Mouse (Mus musculus) mouse embryonic stem cell (cell line): ENCODE measurements around the gene Stx18.

Source experiments
- in situ Hi-C, 2 experiments: fragments of 300-500 bp; cut with MboI; formaldehyde crosslinking; loops; 1 replicate in 1 of 2; 3 replicates in 1 of 2; pipeline ENCODE4 v1.14.3; 2019 to 2020; ENCODE audit warnings: low sequenced_read_pairs in 2 of 2, low pct_unique_long_range_greater_than_20kb in 1 of 2, mixed read lengths in 1 of 2; ENCODE audit not compliant: unreplicated experiment in 1 of 2

Gene Stx18

GRCm38 (mm10) chr5:38065454-38065853, 26.9 kb downstream of the Stx18 start:
- in situ Hi-C loops, result no loop called here

GRCm38 (mm10) chr5:38066606-38067005, 28.1 kb downstream of the Stx18 start:
- in situ Hi-C loops, result no loop called here

GRCm38 (mm10) chr5:38076326-38076725, 37.8 kb downstream of the Stx18 start:
- in situ Hi-C loops, result loop anchor here in 1 of 2 experiments (25.0 kb wide), 1 partner anchor 264 kb away; the partner anchor contains the start of gene Msx1

DNA sequence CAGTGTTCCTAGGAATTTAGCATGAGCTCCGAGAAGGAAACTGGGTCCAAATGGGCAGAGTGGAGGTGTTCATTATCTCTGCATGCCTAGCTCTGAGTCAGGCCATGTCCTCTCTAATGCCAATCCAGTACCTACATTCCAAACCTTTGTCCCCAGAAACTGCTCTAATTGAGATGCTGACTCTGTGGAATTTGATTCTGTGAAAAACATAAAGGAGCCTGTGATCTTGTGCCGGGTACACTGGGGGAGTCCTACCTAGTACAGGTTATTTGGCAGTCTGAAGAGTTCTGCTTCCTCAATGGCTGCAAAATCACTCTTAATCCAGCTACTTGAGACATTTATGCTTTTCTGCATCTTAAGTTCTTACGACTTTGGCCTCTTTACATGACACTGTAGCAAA, 40.0 kb downstream of the Stx18 start:
- in situ Hi-C loops, result loop anchor here in 1 of 2 experiments (25.0 kb wide), 1 partner anchor 266 kb away; the partner anchor contains the start of gene Msx1

DNA sequence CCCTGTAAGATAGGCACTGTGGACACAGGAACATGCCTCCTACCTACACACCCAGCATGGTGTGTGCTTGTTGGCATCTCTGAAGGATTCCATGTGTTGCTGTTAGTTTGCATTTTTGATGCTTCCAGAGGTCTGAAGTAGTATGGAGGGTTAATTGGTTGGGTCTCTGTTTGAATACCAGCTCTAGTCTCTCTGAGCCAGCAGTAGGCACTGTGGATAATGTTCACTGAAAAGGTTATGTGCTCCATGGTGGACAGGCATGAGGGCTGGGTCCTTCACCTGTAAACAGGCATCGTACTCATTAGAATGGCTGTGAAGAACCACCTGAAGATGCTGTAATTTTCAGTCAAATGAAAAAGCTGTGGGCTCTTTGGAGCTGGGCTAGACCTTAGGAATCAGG, 41.9 kb downstream of the Stx18 start:
- in situ Hi-C loops, result loop anchor here in 1 of 2 experiments (25.0 kb wide), 1 partner anchor 268 kb away; the partner anchor contains the start of gene Msx1

GRCm38 (mm10) chr5:38082589-38082988, 44.0 kb downstream of the Stx18 start:
- in situ Hi-C loops, result loop anchor here in 1 of 2 experiments (25.0 kb wide), 1 partner anchor 270 kb away; the partner anchor contains the start of gene Msx1

DNA sequence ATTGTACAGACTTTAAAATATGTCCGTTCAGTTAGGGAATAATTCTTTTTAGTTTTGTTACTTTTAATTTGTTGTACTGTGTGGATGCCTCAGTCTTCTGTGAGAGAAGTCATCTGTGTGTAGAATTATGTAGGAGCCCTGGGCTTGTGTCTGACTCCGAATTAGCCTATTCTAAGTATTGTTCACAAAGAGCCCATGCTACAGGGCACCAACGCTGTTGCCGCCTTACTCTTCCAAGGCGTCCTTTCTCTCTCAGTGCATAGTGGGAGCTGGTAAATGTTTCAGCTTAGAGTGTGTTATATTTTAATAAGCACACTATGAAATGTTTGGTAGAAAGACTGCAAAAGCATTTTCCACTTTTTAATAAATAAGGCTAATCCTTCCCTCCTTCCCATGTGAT, 44.8 kb downstream of the Stx18 start:
- in situ Hi-C loops, result loop anchor here in 1 of 2 experiments (25.0 kb wide), 1 partner anchor 271 kb away; the partner anchor contains the start of gene Msx1

DNA sequence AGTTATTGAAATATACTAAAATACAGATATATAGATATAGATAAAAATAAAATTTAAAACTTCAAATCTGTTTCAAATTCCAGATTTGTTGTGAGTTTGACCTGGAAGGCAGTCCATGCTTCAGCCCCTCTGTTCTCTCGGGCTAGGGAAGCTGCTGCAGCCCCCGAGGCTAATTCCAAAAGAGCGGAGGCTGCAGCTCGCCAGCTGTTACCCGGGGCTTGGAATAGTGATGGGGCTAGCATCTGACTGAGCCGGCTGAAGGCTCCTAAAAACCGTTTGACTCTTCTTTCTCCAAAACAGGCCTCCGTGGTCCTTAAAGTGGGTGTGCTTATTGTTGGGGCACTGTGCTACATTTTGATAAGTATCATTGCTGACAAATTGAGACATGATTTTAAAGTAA, 46.1 kb downstream of the Stx18 start:
- in situ Hi-C loops, result loop anchor here in 1 of 2 experiments (25.0 kb wide), 1 partner anchor 272 kb away; the partner anchor contains the start of gene Msx1

DNA sequence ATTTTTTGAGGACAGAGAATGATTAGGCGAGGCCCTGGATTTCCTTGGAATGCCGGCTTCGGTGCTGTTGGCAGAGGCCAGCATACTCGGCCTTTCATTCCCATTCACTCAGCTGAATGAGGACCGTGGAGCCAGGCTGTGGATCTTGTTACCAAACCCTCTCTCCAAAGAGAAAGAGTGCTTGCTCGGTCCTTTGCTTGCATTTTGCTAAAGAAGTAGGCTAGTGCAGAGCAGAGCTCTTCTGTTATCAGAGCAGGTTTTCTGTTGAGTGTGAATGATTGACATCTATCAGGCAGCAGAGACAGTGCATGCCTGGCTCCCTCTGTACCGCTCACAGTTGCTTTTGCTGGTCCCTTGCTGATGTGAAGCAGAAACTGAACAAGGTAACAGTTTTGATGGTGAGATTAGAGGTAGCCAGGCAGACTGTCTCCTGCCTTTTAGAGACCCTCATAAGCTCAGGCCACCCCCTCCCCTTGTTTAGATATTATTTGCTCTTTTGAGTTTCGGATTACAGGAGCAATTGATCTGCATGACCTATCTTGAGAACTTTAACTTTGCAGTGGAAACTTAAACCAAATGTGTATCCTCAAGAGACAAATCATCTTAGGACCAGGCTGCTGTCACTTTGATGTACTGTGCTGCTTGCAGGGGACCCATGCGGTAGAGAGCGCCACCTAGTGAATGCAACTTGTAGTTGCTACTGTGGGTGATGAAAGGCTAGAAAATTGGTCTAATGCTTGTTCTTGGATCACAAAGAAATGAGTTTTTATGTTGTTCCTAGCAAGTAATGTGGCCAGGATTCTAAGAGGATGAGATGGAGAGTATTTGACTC, 47.2 kb downstream of the Stx18 start:
- in situ Hi-C loops, result loop anchor here in 1 of 2 experiments (25.0 kb wide), 1 partner anchor 273 kb away; the partner anchor contains the start of gene Msx1

GRCm38 (mm10) chr5:38090111-38090510, 51.6 kb downstream of the Stx18 start:
- in situ Hi-C loops, result loop anchor here in 1 of 2 experiments (25.0 kb wide), 1 partner anchor 278 kb away; the partner anchor contains the start of gene Msx1

- in situ Hi-C loops, result loop anchor here in 1 of 2 experiments (25.0 kb wide), 1 partner anchor 278 kb away; the partner anchor contains the start of gene Msx1
Measured at GRCm38 (mm10) chr5:38090581-38090980, 52.0 kb downstream of the Stx18 start.

- in situ Hi-C loops, result loop anchor here in 1 of 2 experiments (25.0 kb wide), 1 partner anchor 279 kb away; the partner anchor contains the start of gene Msx1
Measured at GRCm38 (mm10) chr5:38091046-38091965, 52.8 kb downstream of the Stx18 start.

- in situ Hi-C loops, result loop anchor here in 1 of 2 experiments (25.0 kb wide), 1 partner anchor 280 kb away; the partner anchor contains the start of gene Msx1
Measured at GRCm38 (mm10) chr5:38091966-38092304, 53.4 kb downstream of the Stx18 start.

DNA sequence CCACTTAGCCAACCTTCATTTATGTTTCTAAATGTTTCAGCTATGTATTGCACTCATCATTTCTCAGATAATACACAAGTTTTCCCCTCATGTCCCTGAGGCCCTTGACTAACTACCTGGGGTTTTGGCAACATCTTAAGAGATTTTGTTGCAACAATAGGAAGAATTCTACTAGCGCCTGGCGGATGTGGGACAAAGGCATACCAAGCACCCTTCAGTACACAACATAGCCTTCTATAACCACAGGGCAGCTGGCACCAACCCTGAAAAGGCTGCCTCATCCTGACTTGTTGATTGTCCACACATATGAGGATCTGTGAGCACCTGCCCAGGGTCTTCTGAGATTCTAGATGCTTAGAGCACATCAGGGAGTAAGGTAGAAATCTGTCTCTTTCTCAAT, 55.8 kb downstream of the Stx18 start:
- in situ Hi-C loops, result loop anchor here in 1 of 2 experiments (25.0 kb wide), 1 partner anchor 282 kb away; the partner anchor contains the start of gene Msx1

GRCm38 (mm10) chr5:38097501-38098093, 59.1 kb downstream of the Stx18 start:
- in situ Hi-C loops, result loop anchor here in 1 of 2 experiments (25.0 kb wide), 1 partner anchor 285 kb away; the partner anchor contains the start of gene Msx1

GRCm38 (mm10) chr5:38099139-38099676, 60.7 kb downstream of the Stx18 start:
- in situ Hi-C loops, result loop anchor here in 1 of 2 experiments (25.0 kb wide), 1 partner anchor 287 kb away; the partner anchor contains the start of gene Msx1

DNA sequence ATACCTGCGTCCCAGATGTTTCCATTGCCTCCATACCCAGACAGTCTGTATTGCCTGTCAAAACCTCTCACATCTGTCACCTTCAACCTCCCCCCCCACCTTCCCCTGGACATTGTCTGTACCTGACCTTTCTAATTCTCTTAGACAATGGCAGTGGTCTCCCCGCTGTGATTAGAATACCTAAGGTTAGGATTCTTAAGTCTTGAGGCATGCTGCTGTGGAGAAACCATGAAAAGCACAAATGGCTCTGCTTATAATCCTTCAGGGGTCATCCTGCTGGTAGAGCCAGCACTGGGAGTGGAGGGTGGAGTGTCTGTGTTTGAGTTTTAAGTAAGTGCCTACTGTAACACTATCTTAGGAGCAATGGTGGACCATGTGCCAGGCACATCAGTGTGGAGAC, 64.4 kb downstream of the Stx18 start:
- in situ Hi-C loops, result no loop called here
